Mouse (Mus musculus): ENCODE results near the gene Rapgef4. TPM values are rescaled to one million over a fixed set of nuclear protein-coding genes. Genes with fewer than 3 reads are reported as not detected.

The Rapgef4 gene
- polyA plus RNA-seq, 1 experiment from 2014 or later: 28.4 TPM

DNA sequence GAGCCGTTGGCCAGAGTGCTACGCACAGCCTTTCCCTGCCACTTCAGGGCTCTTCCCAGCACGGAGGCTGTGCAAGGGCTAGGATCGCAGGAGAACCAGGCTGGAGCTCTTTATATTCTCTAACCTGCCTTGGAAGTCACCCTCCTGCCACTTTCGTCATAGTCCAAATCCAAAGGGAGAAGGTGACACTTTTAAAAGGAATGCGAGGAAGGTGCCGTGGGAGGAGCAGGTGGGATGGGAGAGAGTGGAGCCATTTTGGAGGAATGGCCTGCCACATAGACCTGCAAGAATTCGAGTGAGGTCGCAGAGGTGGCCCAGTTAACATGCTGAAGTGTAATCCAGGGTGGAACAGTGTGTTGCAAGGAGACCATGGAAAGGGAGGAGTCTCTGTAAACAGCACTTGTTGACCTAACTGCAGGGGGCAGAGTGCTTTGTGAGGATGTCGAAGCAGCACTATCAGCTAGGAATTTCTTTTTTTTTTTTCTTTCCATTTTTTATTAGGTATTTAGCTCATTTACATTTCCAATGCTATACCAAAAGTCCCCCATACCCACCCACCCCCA is 94.0 kb downstream of the Rapgef4 start:
- Histone ChIP-seq H3K27me3 (ENCODE audit: control insufficient read depth, insufficient read depth, low read length) (no peaks in the 10 kb centered on the region), H3K9me3 (ENCODE audit: control insufficient read depth, low read length) (no peaks in the 10 kb centered on the region), H3K4me3 (replicated peaks; ENCODE audit: low read length) (no peak overlapping the region), H3K27ac (no peak overlapping the region), H3K4me1 (replicated peaks; ENCODE audit: control insufficient read depth, insufficient read depth, low read length) (no peaks in the 10 kb centered on the region), H3K36me3 (replicated peaks; ENCODE audit: control insufficient read depth, insufficient read depth) (no peaks in the 10 kb centered on the region), H3K9ac (no peak overlapping the region), H3K4me2 (replicated peaks) (no peak overlapping the region)
- WGBS: 83% methylated on average over 10 of the region's 10 CpGs
- DNase-seq (ENCODE audit: low spot score) (no peak), ATAC-seq (ENCODE audit: low FRiP score) (no peak)

DNA sequence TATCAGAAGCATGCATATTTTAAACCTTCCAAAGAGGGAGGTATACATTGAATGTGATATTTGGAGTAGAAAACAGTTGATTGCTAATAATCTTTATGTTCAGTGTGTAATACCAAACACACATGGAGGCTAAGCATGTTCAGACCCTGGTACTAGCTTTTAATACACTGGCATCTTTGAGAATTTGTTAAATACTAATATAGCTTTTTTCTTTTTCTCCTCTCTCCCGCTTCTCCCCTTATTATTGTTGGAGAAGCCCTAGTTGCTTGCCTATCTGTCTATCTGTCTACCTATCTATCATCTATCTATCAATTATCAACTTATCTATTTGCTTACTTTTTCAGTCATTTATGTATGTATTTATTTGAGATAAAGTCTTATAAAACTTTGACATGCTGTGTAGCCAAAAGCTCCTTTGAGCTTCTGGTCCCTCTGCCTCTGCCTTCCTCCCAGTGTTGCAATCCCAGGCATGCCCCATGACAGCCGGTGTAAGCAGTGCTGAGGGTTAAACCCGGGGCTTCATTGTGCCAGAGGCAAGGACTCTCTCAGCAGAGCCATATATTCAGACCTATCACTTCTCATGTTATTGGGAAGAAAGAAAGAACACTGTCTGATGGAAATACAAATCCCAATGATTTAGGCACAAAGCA is 96.6 kb downstream of the Rapgef4 start:
- DNase-seq (ENCODE audit: low spot score) (no peak), ATAC-seq (ENCODE audit: low FRiP score) (no peak)
- WGBS: 73% methylated on average over 3 of the region's 3 CpGs
- H3K9me3 ChIP-seq (ENCODE audit: control insufficient read depth, low read length): no peaks in the 10 kb centered on the region
- no peak overlapping the region for H3K9ac ChIP-seq
- no peaks in the 10 kb centered on the region for H3K4me1 ChIP-seq (replicated peaks; ENCODE audit: control insufficient read depth, insufficient read depth, low read length)
- no peak overlapping the region for H3K4me2 ChIP-seq (replicated peaks)
- H3K27ac ChIP-seq: no peak overlapping the region
- H3K4me3 ChIP-seq (replicated peaks; ENCODE audit: low read length): no peak overlapping the region
- no peaks in the 10 kb centered on the region for H3K36me3 ChIP-seq (replicated peaks; ENCODE audit: control insufficient read depth, insufficient read depth)
- no peaks in the 10 kb centered on the region for H3K27me3 ChIP-seq (ENCODE audit: control insufficient read depth, insufficient read depth, low read length)

DNA sequence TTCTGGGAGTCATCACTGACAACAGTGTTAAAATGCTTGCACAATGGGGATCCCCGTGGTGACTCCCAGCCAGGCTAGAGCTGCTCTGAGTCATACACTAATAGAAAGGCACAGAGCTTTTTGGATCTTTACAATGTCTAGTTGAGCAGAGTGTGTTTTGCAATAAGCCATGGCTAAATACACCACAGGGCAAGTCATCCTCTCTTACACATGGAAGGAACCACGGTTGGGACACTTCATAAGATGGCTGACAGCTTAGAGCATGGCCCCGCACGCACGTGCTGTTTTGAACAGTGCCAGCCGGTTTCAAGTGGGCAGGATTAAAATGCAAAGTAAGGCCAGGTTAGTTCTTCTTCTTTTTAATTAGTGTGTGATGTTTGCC is 97.1 kb downstream of the Rapgef4 start:
- no peaks in the 10 kb centered on the region for H3K9me3 ChIP-seq (ENCODE audit: control insufficient read depth, low read length)
- no peaks in the 10 kb centered on the region for H3K27me3 ChIP-seq (ENCODE audit: control insufficient read depth, insufficient read depth, low read length)
- ATAC-seq (ENCODE audit: low FRiP score): no peak
- no peak overlapping the region for H3K9ac ChIP-seq
- no peak overlapping the region for H3K4me3 ChIP-seq (replicated peaks; ENCODE audit: low read length)
- no peaks in the 10 kb centered on the region for H3K36me3 ChIP-seq (replicated peaks; ENCODE audit: control insufficient read depth, insufficient read depth)
- no peak for DNase-seq (ENCODE audit: low spot score)
- WGBS: 80% methylated on average over 6 of the region's 6 CpGs
- H3K4me1 ChIP-seq (replicated peaks; ENCODE audit: control insufficient read depth, insufficient read depth, low read length): no peaks in the 10 kb centered on the region
- H3K4me2 ChIP-seq (replicated peaks): no peak overlapping the region
- H3K27ac ChIP-seq: no peak overlapping the region

DNA sequence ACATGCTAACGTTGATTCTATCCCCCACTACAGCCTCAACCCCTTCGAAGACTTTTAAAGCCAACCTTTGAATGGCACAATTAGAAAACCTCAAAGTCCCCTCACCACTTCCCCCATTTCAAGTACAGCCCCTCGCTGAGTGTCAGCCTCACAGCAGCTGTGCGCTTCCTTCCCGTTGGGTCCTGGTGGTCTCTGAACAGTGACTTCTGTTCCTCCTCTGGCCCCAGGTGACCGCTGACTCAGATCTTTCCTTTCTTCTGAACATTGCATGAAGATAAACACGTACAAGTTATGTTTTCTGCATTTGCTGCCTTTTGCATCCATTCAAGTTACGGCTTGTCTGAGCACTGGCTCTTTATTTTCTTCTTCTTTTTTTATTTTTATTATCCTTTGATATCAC is 98.1 kb downstream of the Rapgef4 start:
- Histone ChIP-seq H3K27me3 (ENCODE audit: control insufficient read depth, insufficient read depth, low read length) (no peaks in the 10 kb centered on the region), H3K4me3 (replicated peaks; ENCODE audit: low read length) (no peak overlapping the region), H3K27ac (no peak overlapping the region), H3K9ac (no peak overlapping the region), H3K36me3 (replicated peaks; ENCODE audit: control insufficient read depth, insufficient read depth) (no peaks in the 10 kb centered on the region), H3K9me3 (ENCODE audit: control insufficient read depth, low read length) (no peaks in the 10 kb centered on the region), H3K4me2 (replicated peaks) (no peak overlapping the region), H3K4me1 (replicated peaks; ENCODE audit: control insufficient read depth, insufficient read depth, low read length) (no peaks in the 10 kb centered on the region)
- DNase-seq (ENCODE audit: low spot score) (no peak), ATAC-seq (ENCODE audit: low FRiP score) (no peak)
- 78% methylated on average over 8 of the region's 8 CpGs for WGBS

DNA sequence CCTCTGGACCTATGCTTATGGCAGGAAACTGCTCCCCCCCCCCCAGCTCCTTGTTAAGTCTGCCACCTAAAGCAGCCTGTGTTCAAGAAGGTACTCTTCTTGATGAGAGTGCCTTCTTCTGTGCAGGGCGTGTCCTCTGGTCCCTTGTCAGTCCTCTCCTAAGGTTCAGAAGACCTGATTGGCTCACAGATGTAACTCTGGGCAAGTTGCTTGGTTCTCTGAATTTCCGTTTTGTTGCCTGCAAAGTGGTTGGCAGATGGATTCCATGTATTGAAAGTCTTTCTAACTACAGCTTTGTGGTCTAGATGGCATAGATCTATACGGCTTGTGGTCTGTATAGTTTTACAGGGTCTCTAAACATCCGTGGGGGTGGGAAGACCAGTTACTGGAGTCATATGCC is 101.8 kb downstream of the Rapgef4 start:
- H3K4me2 ChIP-seq (replicated peaks): no peak overlapping the region
- WGBS: 90% methylated on average over 4 of the region's 4 CpGs

DNA sequence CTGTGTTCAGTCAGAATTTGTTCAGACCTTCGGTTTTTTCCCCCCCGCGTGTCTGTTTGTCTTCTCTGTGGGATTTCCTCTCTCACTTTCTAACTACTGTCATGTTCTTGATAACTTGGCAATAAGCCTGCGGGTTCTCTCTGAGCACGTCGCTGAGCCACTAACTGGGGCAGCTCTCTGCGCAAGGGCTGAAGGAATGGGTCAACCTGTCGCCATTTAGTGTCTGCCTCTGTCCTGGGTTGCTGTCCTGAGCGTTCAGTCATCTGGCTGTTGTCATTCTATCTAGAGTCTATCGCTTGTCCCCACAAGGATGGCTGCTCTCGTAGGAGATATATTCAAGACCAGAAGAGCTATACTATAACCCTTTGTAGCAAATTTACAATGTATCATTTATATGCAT is 107.8 kb downstream of the Rapgef4 start:
- H3K9me3 ChIP-seq (ENCODE audit: control insufficient read depth, low read length): no peaks in the 10 kb centered on the region
- H3K4me3 ChIP-seq (replicated peaks; ENCODE audit: low read length): no peak overlapping the region
- WGBS: 81% methylated on average over 11 of the region's 11 CpGs
- no peak for ATAC-seq (ENCODE audit: low FRiP score)
- H3K9ac ChIP-seq: no peak overlapping the region
- H3K36me3 ChIP-seq (replicated peaks; ENCODE audit: control insufficient read depth, insufficient read depth): no peaks in the 10 kb centered on the region
- peaks cover 19% of the 10 kb centered on the region for H3K4me1 ChIP-seq (replicated peaks; ENCODE audit: control insufficient read depth, insufficient read depth, low read length)
- no peak overlapping the region for H3K27ac ChIP-seq
- no peak overlapping the region for H3K4me2 ChIP-seq (replicated peaks)
- no peaks in the 10 kb centered on the region for H3K27me3 ChIP-seq (ENCODE audit: control insufficient read depth, insufficient read depth, low read length)
- DNase-seq (ENCODE audit: low spot score): no peak

More for the DNA sequence above, 101.8 kb downstream of the Rapgef4 start:
- no peak for ATAC-seq (ENCODE audit: low FRiP score)
- Histone ChIP-seq H3K9ac (no peak overlapping the region), H3K4me1 (replicated peaks; ENCODE audit: control insufficient read depth, insufficient read depth, low read length) (no peaks in the 10 kb centered on the region), H3K27me3 (ENCODE audit: control insufficient read depth, insufficient read depth, low read length) (no peaks in the 10 kb centered on the region), H3K9me3 (ENCODE audit: control insufficient read depth, low read length) (no peaks in the 10 kb centered on the region), H3K4me3 (replicated peaks; ENCODE audit: low read length) (no peak overlapping the region), H3K36me3 (replicated peaks; ENCODE audit: control insufficient read depth, insufficient read depth) (no peaks in the 10 kb centered on the region), H3K27ac (no peak overlapping the region)
- DNase-seq (ENCODE audit: low spot score): no peak

DNA sequence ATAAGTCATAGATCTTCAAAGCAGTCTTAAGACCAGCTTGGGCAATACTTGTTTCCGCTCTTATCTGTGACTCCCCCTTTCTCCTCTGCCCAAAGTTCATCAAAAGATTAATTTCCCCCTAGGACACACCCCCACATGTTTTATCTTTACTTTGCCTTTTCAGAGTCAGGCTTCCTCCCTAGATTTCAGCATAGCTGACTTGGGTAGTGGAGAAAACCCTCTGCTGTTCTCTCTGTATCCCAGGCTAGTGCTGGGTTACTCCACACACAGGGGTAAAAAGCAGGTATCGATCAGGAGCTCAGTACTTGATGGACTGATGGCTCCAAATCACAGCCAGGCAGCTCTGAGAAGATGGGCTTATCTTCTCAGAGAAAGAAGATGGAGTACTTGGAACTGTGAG is 109.0 kb downstream of the Rapgef4 start:
- Histone ChIP-seq H3K4me1 (replicated peaks; ENCODE audit: control insufficient read depth, insufficient read depth, low read length) (peaks cover 28% of the 10 kb centered on the region), H3K4me3 (replicated peaks; ENCODE audit: low read length) (no peak overlapping the region), H3K9me3 (ENCODE audit: control insufficient read depth, low read length) (no peaks in the 10 kb centered on the region), H3K27ac (no peak overlapping the region), H3K27me3 (ENCODE audit: control insufficient read depth, insufficient read depth, low read length) (no peaks in the 10 kb centered on the region), H3K36me3 (replicated peaks; ENCODE audit: control insufficient read depth, insufficient read depth) (no peaks in the 10 kb centered on the region), H3K4me2 (replicated peaks) (no peak overlapping the region), H3K9ac (no peak overlapping the region)
- 93% methylated on average over 2 of the region's 2 CpGs for WGBS
- DNase-seq (ENCODE audit: low spot score): no peak
- ATAC-seq (ENCODE audit: low FRiP score): no peak

DNA sequence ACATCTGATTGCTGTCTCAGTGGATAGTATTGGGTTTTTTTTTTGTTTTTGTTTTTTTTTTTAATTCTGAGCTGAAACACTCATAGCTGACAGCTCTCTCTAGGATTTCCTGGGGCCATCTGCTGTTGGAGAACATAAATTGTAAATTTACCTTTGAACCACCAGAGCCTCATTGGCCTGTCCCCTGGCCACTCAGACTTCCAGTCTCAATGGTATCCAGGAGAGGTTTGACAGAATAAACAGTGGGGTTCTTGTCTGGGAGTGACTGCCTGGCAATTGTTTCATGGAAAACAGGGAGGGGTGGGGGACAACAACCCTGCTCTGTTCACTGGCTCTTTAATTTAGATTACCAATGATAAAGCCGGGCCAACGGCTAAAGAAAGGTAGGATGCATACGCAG is 111.0 kb downstream of the Rapgef4 start:
- Histone ChIP-seq H3K4me3 (replicated peaks; ENCODE audit: low read length) (no peak overlapping the region), H3K4me2 (replicated peaks) (peak overlapping the region; percentile 19; the same call in 1 of the 2 replicates), H3K27ac (peak overlapping the region; percentile 20; the same call in 1 of the 2 replicates), H3K4me1 (replicated peaks; ENCODE audit: control insufficient read depth, insufficient read depth, low read length) (peaks cover 32% of the 10 kb centered on the region), H3K27me3 (ENCODE audit: control insufficient read depth, insufficient read depth, low read length) (no peaks in the 10 kb centered on the region), H3K9ac (peak overlapping the region; percentile 24; the same call in 1 of the 2 replicates), H3K9me3 (ENCODE audit: control insufficient read depth, low read length) (no peaks in the 10 kb centered on the region), H3K36me3 (replicated peaks; ENCODE audit: control insufficient read depth, insufficient read depth) (no peaks in the 10 kb centered on the region)
- no peak for ATAC-seq (ENCODE audit: low FRiP score)
- WGBS: 31% methylated on average over 3 of the region's 3 CpGs
- DNase-seq (ENCODE audit: low spot score): no peak

DNA sequence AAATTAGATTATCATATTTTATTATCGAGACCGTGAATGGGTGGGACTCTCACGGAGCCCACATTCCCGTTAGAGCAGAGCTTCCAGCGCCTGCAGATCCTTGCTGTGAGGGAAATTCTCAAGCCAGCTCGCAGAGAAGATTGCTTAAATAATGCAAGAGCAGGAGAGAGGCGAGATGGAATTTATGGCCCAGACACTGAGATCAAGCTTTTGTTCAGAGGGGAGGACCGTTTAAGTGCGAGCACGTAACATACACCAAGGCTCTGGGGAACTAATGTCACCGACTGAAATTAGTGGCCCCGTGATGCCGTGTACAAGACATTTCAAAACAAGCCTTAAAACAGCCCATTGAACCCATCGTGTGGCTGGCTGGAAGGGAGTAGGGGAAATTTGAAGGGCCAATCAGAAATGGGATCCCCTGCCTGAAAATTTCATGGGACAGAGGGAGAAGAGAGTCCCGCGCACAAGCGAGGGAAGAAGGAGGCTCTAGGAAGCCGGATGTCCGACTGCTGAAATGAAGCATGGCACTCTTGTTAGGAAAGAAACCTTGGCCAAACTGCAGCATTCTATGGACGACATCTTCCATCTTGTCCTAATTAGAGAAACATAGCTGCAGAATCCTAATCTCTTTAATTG is 112.5 kb downstream of the Rapgef4 start:
- peaks cover 32% of the 10 kb centered on the region for H3K4me1 ChIP-seq (replicated peaks; ENCODE audit: control insufficient read depth, insufficient read depth, low read length)
- H3K36me3 ChIP-seq (replicated peaks; ENCODE audit: control insufficient read depth, insufficient read depth): no peaks in the 10 kb centered on the region
- no peaks in the 10 kb centered on the region for H3K27me3 ChIP-seq (ENCODE audit: control insufficient read depth, insufficient read depth, low read length)
- H3K9me3 ChIP-seq (ENCODE audit: control insufficient read depth, low read length): no peaks in the 10 kb centered on the region
- 56% methylated on average over 20 of the region's 20 CpGs for WGBS
- DNase-seq (ENCODE audit: low spot score): no peak
- peak overlapping the region; percentile 38; the same call in 1 of the 2 replicates for H3K27ac ChIP-seq
- no peak overlapping the region for H3K4me3 ChIP-seq (replicated peaks; ENCODE audit: low read length)
- no peak overlapping the region for H3K9ac ChIP-seq
- peak overlapping the region; percentile 29 for H3K4me2 ChIP-seq (replicated peaks)
- no peak for ATAC-seq (ENCODE audit: low FRiP score)

All from hindbrain, embryonic 14.5 days (tissue).